ENCODE assay signal across 33 mouse cellular contexts in genomic region chr10:107240986-107241385, GRCm38 (mm10).
"Had no signal": no experiment of that assay in that cellular context is flagged by ENCODE, and none has a peak within 500 bp of the region (broad histone marks: within the 10 kb centered on the region; RNA-seq: fewer than 3 reads in every experiment).

No protein-coding gene starts in this region.

- H3K4me3 ChIP-seq: heart, embryonic 12.5 days; heart, embryonic 13.5 days; heart, embryonic 15.5 days; hindbrain, embryonic 10.5 days; hindbrain, embryonic 12.5 days; hindbrain, embryonic 13.5 days; hindbrain, embryonic 15.5 days; intestine, embryonic 15.5 days; kidney, embryonic 15.5 days; layer of hippocampus, adult 2 months; left cerebral cortex, adult 2 months had no signal

- H3K4me1 ChIP-seq: heart, embryonic 12.5 days; heart, embryonic 13.5 days; heart, embryonic 15.5 days; hindbrain, embryonic 10.5 days; hindbrain, embryonic 12.5 days; hindbrain, embryonic 13.5 days; hindbrain, embryonic 15.5 days; intestine, embryonic 15.5 days; kidney, embryonic 15.5 days had no signal

- H3K36me3 ChIP-seq: heart, embryonic 12.5 days; heart, embryonic 13.5 days; heart, embryonic 15.5 days; hindbrain, embryonic 10.5 days; hindbrain, embryonic 12.5 days; hindbrain, embryonic 13.5 days; hindbrain, embryonic 15.5 days; intestine, embryonic 15.5 days; kidney, embryonic 15.5 days had no signal

- ATAC-seq: hindbrain, embryonic 16.5 days; hindbrain, postnatal 0 days; inflammation-experienced regulatory T-cells, adult 6 months; intestine, embryonic 15.5 days; intestine, embryonic 16.5 days; intestine, postnatal 0 days had no signal

- H3K9ac ChIP-seq: heart, embryonic 12.5 days; heart, embryonic 13.5 days; heart, embryonic 15.5 days; hindbrain, embryonic 12.5 days; hindbrain, embryonic 13.5 days; hindbrain, embryonic 14.5 days; hindbrain, embryonic 15.5 days; intestine, embryonic 15.5 days; kidney, embryonic 15.5 days had no signal

- H3K27me3 ChIP-seq: heart, embryonic 12.5 days; heart, embryonic 13.5 days; heart, embryonic 15.5 days; hindbrain, embryonic 12.5 days; hindbrain, embryonic 13.5 days; hindbrain, embryonic 15.5 days; intestine, embryonic 15.5 days; kidney, embryonic 15.5 days had no signal

- H3K27ac ChIP-seq: heart, embryonic 13.5 days; heart, embryonic 15.5 days; hindbrain, embryonic 10.5 days; hindbrain, embryonic 12.5 days; hindbrain, embryonic 13.5 days; hindbrain, embryonic 14.5 days; hindbrain, embryonic 15.5 days; hindbrain, postnatal 0 days; intestine, embryonic 15.5 days; kidney, embryonic 15.5 days; kidney, postnatal 0 days; layer of hippocampus, adult 2 months; left cerebral cortex, adult 2 months had no signal

- DNase-seq: heart, postnatal 10 days; heart, postnatal 14 days; heart, postnatal 36 days; heart, postnatal 4 days; kidney, adult 11 months; kidney, adult 18-20 months; kidney, adult 2 months; kidney, adult 8-10 months; kidney, adult 9 months; kidney, postnatal 10 days; kidney, postnatal 14 days; kidney, postnatal 25 days; kidney, postnatal 4 days; layer of hippocampus, adult 9-11 months; layer of hippocampus, postnatal 36 days had no signal

- H3K4me2 ChIP-seq: heart, embryonic 12.5 days; heart, embryonic 13.5 days; heart, embryonic 15.5 days; hindbrain, embryonic 12.5 days; hindbrain, embryonic 13.5 days; hindbrain, embryonic 14.5 days; hindbrain, embryonic 15.5 days; intestine, embryonic 15.5 days; kidney, embryonic 15.5 days had no signal

- H3K9me3 ChIP-seq: heart, embryonic 12.5 days; heart, embryonic 13.5 days; heart, embryonic 15.5 days; hindbrain, embryonic 10.5 days; hindbrain, embryonic 12.5 days; hindbrain, embryonic 13.5 days; hindbrain, embryonic 15.5 days; intestine, embryonic 15.5 days; kidney, embryonic 15.5 days had no signal
